Mouse (Mus musculus) cerebellum, adult 2 months (tissue): ENCODE data around the gene 2310057N15Rik. TPM values are rescaled to one million over a fixed set of nuclear protein-coding genes. Genes with fewer than 3 reads are reported as not detected.

Experiments used
- DNase-seq, 2 experiments: peaks; one replicate each; pipeline ENCODE4 v3.0.0; 2021
- H3K27ac ChIP-seq: fragments of 200-500 bp; 2 replicates; pipeline ENCODE4 v1.5.1; 2012; ENCODE audit warnings: low read length, control low read depth, inconsistent platforms; ENCODE audit not compliant: insufficient read depth
- H3K27me3 ChIP-seq: fragments of 200-500 bp; 2 replicates; pipeline ENCODE4 v1.6.1; 2012; ENCODE audit warnings: inconsistent platforms, mild to moderate bottlenecking, low read length, moderate library complexity; ENCODE audit not compliant: control insufficient read depth, insufficient read depth
- H3K4me1 ChIP-seq: fragments of 200-500 bp; 2 replicates; pipeline ENCODE4 v1.6.1; 2011; ENCODE audit warnings: low read length; ENCODE audit not compliant: control insufficient read depth, insufficient read depth
- H3K4me3 ChIP-seq: fragments of 200-500 bp; replicated peaks from 2 replicates; pipeline ENCODE3; 2011; ENCODE audit warnings: mild to moderate bottlenecking, low read depth, low read length, control low read depth; ENCODE audit not compliant: insufficient read depth
- CTCF ChIP-seq: fragments of 200-500 bp; IDR thresholded peaks from 2 replicates; pipeline ENCODE4 v1.5.1; 2011; ENCODE audit warnings: low read depth, mild to moderate bottlenecking, control low read depth, low read length, moderate library complexity, borderline replicate concordance; ENCODE audit not compliant: insufficient read depth
- POLR2A ChIP-seq: fragments of 200-500 bp; IDR thresholded peaks from 2 replicates; pipeline ENCODE4 v1.6.1; 2011; ENCODE audit warnings: low read length, control low read depth, borderline replicate concordance; ENCODE audit not compliant: insufficient read depth
- WGBS: fragments of 180-500 bp; shearing (Covaris S2); methylation state at CpG from one replicate; pipeline ENCODE4 v1.1.7; 2018; 5-methylcytosine and 5-hydroxymethylcytosine counted together
- polyA plus RNA-seq: library from polyadenylated mRNA; depleted of rRNA; stranded (reverse); fragments of >200 nt; gene quantifications from 2 replicates; pipeline ENCODE4 v1.2.3, GENCODE M21; 2012; rRNA removed

2310057N15Rik gene
- polyA plus RNA-seq, 1 experiment = not detected

DNA sequence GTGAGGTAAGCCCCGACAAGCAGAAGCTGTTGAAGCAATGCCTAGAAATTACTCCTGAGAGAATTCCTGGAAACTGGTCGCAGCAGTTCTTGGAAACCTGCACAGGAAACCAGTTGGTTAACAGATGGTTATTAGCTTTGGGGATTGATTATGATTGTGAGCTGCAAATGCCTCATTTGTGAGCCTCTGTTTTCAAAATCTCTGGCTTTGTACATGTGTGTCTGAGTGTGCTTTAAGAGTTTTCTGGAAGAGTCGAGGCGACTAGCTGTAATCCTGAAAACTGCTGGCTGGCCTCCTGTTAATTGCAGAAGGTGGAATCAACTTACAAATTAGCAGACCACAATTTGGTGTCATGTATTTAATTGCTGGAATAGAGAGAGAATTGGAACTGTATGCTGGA is 26.1 kb downstream of the 2310057N15Rik start:
- 18% methylated on average over 4 of the region's 4 CpGs for WGBS
- H3K4me1 ChIP-seq = no peaks in the 10 kb centered on the region
- no peaks in the 10 kb centered on the region for H3K27me3 ChIP-seq
- no peak overlapping the region for H3K4me3 ChIP-seq
- no peak for DNase-seq
- H3K27ac ChIP-seq = no peak overlapping the region
- TF ChIP-seq POLR2A (no peak), CTCF (no peak)

DNA sequence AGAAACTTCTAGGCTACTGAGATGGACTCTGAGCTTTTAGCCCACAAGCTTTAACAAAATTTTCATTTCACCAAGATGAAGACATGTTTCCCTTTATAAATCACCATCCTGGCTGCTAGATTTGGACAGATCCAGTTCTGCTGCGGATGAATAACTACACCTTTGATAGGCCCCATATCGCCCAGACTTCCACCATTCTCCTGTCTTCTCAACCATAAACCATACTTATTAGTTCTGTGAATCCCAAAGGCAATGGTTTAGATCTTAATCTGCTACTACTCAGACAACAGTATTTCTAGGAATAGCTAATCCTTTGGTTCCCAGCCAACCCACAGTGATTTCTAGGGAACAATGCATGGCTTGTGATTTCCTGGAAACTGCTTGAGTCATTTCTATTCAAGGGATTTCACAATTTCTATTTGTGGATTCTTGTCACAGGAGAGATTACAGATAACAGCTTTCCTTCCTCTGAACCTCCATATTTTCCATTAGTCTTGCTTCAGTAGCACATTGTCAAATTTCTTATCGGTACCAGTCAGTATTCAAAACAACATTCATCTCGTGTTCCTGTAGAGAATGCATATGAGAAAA is 29.2 kb downstream of the 2310057N15Rik start:
- Histone ChIP-seq H3K4me1 (no peaks in the 10 kb centered on the region), H3K4me3 (no peak overlapping the region), H3K27ac (no peak overlapping the region), H3K27me3 (no peaks in the 10 kb centered on the region)
- TF ChIP-seq POLR2A = no peak
- TF ChIP-seq CTCF = no peak
- 80% methylated on average over 4 of the region's 4 CpGs for WGBS
- DNase-seq = no peak

DNA sequence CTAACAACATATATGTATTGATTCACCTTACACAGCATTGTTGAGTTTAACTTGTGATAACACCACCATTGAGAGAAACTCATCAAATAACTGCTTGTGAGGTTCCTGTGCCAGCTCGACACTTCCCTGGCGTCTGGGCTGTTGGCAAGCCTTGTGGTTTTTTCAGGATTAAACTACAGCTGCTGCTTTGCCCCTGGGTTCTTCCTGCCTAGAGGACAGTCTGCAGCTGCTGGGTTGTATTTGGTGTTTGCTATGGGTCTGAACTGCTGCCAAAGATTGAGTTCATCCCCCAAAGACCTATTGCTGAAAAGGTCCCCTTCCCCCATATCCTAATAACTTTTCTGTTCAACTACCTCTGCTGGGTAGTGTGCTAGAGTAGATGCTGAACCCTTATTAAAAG is 38.6 kb downstream of the 2310057N15Rik start:
- DNase-seq = no peak
- 18% methylated on average over 2 of the region's 2 CpGs for WGBS
- TF ChIP-seq CTCF (no peak), POLR2A (no peak)
- H3K4me1 ChIP-seq = no peaks in the 10 kb centered on the region
- no peak overlapping the region for H3K27ac ChIP-seq
- no peak overlapping the region for H3K4me3 ChIP-seq
- H3K27me3 ChIP-seq = no peaks in the 10 kb centered on the region

DNA sequence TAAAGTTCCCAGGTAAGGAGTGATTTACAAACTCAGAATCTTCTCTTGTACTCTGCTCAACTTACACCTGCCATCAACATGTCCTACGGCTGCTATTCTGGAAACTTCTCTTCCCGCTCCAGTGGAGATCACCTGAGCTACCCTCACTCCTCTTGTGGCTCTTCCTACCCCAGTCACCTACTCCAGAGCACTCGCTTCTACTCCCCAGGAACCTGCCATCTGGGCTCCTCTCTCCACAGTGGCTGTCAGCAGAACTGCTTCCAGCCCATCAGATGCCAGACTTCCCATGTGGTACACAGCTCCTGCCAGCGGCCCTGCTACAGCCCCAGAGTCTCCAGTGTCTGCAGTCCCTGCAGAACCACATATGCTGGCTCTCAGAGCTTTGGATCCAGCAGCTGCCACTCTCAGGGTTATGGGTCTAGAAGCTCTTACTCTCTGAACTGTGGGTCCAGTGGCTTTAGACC is 45.2 kb downstream of the 2310057N15Rik start, which contains the start of gene Krtap13-1:
Gene Krtap13-1, plus strand, starts transcription at position 51 of the 464 bp plus-strand sequence.
- Histone ChIP-seq H3K27ac (no peak within 1 kb of the TSS), H3K27me3 (no peaks in the 10 kb centered on the region), H3K4me3 (no peak within 1 kb of the TSS), H3K4me1 (no peaks in the 10 kb centered on the region; the same call in 1 of the 2 replicates)
- peak; percentile 12 to 25 for DNase-seq
- WGBS = 14% methylated on average over 4 of the region's 4 CpGs
- TF ChIP-seq CTCF = no peak
- no peak for TF ChIP-seq POLR2A

Other genes with a start within 250 kb of the 2310057N15Rik start
- gene Cldn8, start 211.0 kb downstream of the 2310057N15Rik start, polyA plus RNA-seq = not detected in 2 replicates
- not detected in 2 replicates for gene Krtap24-1, start 161.9 kb downstream of the 2310057N15Rik start, polyA plus RNA-seq
- gene 2310079G19Rik, start 146.5 kb downstream of the 2310057N15Rik start, polyA plus RNA-seq = not detected in 2 replicates
- not detected in 2 replicates for gene Krtap26-1, start 126.4 kb downstream of the 2310057N15Rik start, polyA plus RNA-seq
- not detected in 2 replicates for gene Krtap27-1, start 102.5 kb downstream of the 2310057N15Rik start, polyA plus RNA-seq
- gene 2310061N02Rik, start 66.2 kb downstream of the 2310057N15Rik start, polyA plus RNA-seq = not detected in 2 replicates
- gene Krtap13-1, start 45.3 kb downstream of the 2310057N15Rik start, polyA plus RNA-seq = not detected in 2 replicates
- gene Krtap13, start 22.6 kb downstream of the 2310057N15Rik start, polyA plus RNA-seq = not detected in 2 replicates
- not detected in 2 replicates for gene 2310034C09Rik, start 15.4 kb downstream of the 2310057N15Rik start, polyA plus RNA-seq
- gene Gm5965, start 3.7 kb upstream of the 2310057N15Rik start, polyA plus RNA-seq = not detected in 2 replicates
- not detected in 2 replicates for gene Gm20741, start 38.0 kb upstream of the 2310057N15Rik start, polyA plus RNA-seq
- not detected in 2 replicates for gene Krtap15, start 46.0 kb upstream of the 2310057N15Rik start, polyA plus RNA-seq
- gene Krtap14, start 51.9 kb upstream of the 2310057N15Rik start, polyA plus RNA-seq = not detected in 2 replicates
- gene Krtap19-1, start 95.2 kb upstream of the 2310057N15Rik start, polyA plus RNA-seq = not detected in 2 replicates
- not detected in 2 replicates for gene Krtap19-2, start 100.1 kb upstream of the 2310057N15Rik start, polyA plus RNA-seq
- gene Krtap19-3, start 103.8 kb upstream of the 2310057N15Rik start, polyA plus RNA-seq = not detected in 2 replicates
- gene Krtap19-4, start 110.9 kb upstream of the 2310057N15Rik start, polyA plus RNA-seq = not detected in 2 replicates
- gene Krtap19-5, start 122.3 kb upstream of the 2310057N15Rik start, polyA plus RNA-seq = not detected in 2 replicates
- not detected in 2 replicates for gene Krtap19-9b, start 158.1 kb upstream of the 2310057N15Rik start, polyA plus RNA-seq
- gene Krtap16-3, start 188.7 kb upstream of the 2310057N15Rik start, polyA plus RNA-seq = not detected in 2 replicates
- gene Krtap22-2, start 236.6 kb upstream of the 2310057N15Rik start, polyA plus RNA-seq = not detected in 2 replicates
- gene Gm10229, start 241.1 kb upstream of the 2310057N15Rik start, polyA plus RNA-seq = not detected in 2 replicates